Mouse (Mus musculus) urinary bladder, adult 2 months (tissue): ENCODE measurements around the gene Lrrc52. TPM values are rescaled to one million over a fixed set of nuclear protein-coding genes. Genes with fewer than 3 reads are reported as not detected.

Experiments used
- DNase-seq: peaks from one replicate; pipeline ENCODE4 v3.0.0; 2022; ENCODE audit warnings: low spot score
- polyA plus RNA-seq: library from polyadenylated mRNA; depleted of rRNA; stranded (reverse); fragments of >200 nt; gene quantifications from 2 replicates; pipeline ENCODE4 v1.2.3, GENCODE M21; 2012; rRNA removed

The Lrrc52 gene
- polyA plus RNA-seq: 0.18 TPM in 1 of 2 replicates, not detected in the other

GRCm38 (mm10) chr1:167466765-167467426 lies at the start of gene Lrrc52:
TSS of gene Lrrc52 (minus strand) at chr1:167466780.
- no peak for DNase-seq

DNA sequence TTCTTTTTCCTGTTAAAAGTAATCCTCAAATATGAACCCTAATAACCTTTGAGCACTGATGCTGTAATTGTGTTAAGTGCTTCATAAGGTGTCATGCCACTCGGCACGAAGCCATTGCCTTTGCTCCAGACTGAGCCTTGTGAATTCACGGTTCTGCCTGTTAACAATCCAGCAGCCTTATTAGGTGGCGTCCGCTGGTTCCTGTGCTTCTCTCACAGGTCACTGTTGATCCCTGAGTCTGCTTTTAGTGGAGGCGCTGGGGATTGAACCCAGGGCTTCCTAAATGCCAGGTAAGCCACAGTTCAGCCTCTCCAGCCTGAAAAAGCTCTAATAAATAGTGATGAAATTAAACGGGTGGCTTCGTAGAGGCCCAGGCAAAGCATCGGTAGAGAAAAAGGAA lies 45.0 kb upstream of the Lrrc52 start:
- no peak for DNase-seq

DNA sequence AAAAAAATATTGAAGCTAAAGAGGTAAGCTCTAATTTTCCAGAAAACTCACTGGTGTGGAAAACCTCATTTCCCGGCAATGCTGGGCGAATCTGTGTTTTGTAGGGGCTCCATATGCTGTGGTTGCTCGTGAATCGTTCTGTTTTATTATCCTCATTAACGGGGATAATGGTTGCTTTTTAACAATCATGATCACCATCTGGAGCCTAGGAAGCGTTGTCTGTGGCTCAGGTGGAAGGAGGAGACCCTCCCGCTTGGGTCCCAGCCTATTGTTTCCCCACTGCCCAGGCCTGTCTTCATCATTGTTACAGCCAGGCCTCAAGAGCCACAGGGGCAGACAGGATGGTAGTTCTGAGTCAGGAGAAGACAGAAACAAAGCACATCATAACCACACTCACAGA lies 39.5 kb upstream of the Lrrc52 start:
- no peak for DNase-seq

DNA sequence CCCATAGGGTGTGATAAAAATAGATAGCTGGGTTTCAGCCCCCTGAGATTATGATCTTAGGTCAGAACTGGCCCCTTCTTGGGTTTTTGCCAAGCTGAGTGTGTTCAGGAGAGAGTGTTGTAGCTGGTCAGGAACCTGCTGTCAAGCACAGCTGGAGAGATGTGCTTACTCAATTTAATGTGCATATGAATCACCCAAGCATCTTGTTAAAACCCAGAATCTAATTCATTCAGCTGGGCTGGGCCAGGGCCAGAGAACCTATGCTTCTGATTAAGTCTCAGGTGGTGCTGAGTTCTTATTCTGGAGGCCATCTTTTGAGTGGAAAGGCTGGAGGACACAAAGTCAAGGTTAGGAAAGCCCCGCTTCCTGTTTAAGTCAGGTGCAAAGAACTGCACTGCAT lies 38.8 kb upstream of the Lrrc52 start:
- DNase-seq: no peak

DNA sequence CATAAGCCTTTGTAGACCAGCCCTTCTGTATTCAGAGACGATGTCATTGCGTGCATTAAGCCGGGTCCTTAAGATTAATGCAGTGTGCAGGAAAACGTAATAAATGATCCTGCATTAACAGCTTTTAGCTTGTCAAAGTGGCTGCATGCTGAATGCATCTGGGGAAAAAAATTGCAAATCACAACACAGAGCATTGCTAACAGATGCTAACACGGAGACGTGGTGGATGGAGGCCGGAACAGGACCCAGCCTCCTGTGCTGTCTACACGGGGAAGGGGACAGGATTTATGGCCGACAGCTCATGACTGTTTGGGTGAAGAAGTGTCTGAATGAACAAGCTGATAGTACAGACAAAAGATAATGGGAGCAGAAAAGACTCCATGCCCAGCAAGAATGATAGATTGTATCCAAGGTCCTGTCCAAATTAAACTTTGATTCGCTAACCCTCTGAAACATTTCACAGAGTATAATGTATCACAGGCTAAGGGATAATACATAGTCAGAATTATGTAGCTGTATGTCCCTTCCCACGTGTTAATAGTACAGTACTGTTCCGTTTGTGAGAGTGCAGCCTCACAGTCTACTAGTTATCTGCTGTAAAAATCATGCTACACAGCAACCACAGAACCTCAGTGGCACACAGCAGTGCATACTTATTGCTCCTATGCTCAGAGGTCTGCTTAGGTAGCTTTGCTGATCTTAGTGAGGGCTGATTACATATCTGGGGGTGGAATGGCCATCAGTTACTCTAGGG lies 32.7 kb upstream of the Lrrc52 start:
- no peak for DNase-seq

GRCm38 (mm10) chr1:167497991-167498390 lies 31.4 kb upstream of the Lrrc52 start:
- DNase-seq: no peak

GRCm38 (mm10) chr1:167497560-167497959 lies 31.0 kb upstream of the Lrrc52 start:
- no peak for DNase-seq

- no peak for DNase-seq
Measured at GRCm38 (mm10) chr1:167491501-167491900, 24.9 kb upstream of the Lrrc52 start.

- DNase-seq: no peak
Measured at GRCm38 (mm10) chr1:167487933-167488332, 21.4 kb upstream of the Lrrc52 start.

DNA sequence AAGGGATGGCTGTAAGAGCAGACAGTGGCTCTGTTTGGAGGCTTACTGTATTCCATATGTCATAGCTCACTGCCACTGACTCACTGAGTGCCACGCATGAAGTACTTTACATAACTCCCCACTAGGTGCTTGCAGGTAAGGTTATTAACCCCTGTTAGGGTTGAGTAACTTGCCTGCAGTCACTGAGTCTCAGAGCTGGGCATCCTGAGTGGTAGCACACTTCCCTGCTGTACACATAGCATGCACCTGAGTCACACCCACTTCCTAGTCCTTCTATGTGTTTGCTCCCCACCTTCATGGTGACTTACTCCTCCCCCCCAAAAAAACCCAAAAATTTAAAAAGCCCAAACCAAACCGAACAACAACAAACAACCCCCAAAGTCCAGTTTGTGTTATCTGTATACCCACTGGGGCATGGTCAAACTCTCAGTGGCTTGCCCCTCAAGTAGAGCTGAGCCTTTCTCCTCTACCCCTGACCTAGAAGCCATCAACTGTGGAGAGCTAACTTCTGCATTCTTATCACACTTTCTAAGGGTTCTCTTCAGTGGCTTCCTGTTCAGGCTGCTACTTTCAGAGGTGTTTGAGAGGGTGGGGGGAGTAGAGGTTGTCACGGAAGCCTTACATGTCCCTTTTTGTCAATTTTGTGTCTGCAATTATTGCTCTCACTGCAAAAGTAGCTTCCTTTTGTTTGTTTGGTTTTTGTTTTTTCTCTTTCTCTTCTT lies 20.5 kb upstream of the Lrrc52 start:
- no peak for DNase-seq

DNA sequence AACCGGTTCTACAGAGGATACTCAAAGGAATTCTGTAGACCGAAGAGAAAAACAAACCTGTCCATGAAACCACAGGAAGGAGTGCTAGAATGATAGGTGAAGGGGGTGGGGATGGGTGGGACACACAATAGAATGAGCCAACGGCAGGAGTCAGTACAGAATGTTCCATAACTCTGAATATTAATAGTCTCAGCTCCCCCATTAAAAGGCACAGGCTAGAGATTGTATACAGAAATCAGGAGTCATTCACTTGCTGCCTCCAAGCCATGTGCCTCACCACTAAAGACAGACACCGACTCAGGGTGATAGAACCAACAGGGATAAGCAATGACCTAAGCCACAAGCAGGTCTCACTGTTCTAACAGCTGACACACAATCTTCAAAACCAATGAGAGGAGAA lies 16.3 kb upstream of the Lrrc52 start:
- no peak for DNase-seq

GRCm38 (mm10) chr1:167473585-167473984 lies 7.0 kb upstream of the Lrrc52 start:
- no peak for DNase-seq

- DNase-seq: no peak
Measured at GRCm38 (mm10) chr1:167467916-167468315, 1.3 kb upstream of the Lrrc52 start.

DNA sequence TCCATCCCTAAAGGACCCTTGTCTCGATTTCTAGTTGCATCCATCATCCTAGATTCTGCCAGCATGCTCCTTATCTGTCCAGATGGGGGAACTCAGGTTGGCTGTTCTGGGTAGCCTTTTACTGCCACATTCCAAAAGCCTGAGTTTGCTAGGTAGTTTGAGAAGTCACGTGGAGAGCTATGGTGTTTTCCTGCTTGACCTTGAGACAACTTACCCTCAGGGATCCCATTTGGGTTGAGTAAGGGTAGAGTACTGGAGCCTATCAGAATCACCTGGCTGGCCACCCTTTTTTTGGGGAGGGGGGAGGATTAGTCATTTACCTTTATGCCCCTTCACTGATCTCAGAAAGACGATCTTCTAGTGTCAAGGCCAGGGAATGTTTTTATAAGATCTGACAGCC lies 9.3 kb downstream of the Lrrc52 start:
- no peak for DNase-seq

DNA sequence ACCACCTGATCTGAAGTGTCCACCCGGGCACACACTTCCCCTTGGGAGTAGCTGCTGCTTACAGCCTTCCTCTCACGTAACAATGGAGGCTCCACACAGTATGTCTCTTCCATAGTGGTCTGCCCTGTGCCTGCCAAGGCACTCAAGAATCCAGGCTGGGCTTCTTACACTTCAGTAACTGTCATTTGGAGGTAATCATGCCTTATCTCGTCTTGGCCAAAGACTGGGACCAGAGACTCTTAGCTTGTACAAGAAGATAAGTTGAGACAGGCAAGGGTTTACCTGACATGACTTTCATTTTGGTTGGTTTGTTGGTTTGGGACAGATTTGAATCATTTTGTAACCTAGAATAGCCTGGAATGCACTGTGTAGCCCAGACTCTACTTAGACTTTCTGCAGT lies 13.5 kb downstream of the Lrrc52 start:
- no peak for DNase-seq

DNA sequence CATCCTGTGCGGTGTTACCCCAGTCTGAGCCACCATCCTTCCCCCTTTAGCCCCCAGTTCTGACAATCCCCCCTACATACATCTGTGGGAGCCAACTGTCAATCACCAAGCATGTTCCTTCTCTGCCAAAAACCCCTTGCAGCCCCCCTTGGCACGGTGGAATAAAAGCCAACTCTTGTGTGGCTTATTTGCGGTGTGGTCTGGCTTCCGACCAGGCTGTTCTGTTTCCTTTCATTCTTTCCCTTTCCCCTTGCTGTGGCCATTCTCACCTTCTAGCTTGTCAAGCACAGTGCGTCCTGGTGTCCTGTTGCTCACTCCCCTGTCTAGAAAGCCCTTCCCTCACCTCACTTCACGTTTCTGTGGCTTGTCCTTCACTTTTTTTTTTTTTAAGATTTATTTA lies 14.1 kb downstream of the Lrrc52 start:
- no peak for DNase-seq

DNA sequence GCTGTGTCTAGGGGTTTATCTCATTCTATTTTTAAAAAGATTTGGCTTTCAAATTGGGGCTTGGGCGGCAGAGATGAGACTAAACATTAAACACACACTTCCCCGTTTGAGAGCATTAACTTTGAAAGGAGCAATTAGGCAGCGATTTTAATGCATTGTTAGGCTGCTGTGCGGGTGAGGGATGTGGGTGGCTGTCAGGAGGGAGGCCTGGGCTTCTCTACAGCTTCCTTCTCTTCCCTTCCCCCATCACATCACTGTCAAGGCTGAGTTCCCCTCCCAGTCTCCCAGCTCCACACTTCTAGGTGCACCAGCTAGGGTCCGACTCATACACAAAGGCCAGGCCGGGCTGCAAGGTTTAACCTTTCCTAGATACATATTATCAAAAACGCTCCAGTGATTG lies 18.0 kb downstream of the Lrrc52 start:
- no peak for DNase-seq

GRCm38 (mm10) chr1:167448088-167448487 lies 18.5 kb downstream of the Lrrc52 start:
- no peak for DNase-seq

GRCm38 (mm10) chr1:167446516-167446915 lies 20.1 kb downstream of the Lrrc52 start:
- DNase-seq: no peak

- DNase-seq: no peak
Measured at GRCm38 (mm10) chr1:167445167-167445566, 21.4 kb downstream of the Lrrc52 start.

GRCm38 (mm10) chr1:167438231-167438885 lies 28.2 kb downstream of the Lrrc52 start:
- no peak for DNase-seq

- DNase-seq: no peak
Measured at GRCm38 (mm10) chr1:167437091-167437490, 29.5 kb downstream of the Lrrc52 start.
